Mouse (Mus musculus): ENCODE measurements around the gene Kdm1b.

DNA sequence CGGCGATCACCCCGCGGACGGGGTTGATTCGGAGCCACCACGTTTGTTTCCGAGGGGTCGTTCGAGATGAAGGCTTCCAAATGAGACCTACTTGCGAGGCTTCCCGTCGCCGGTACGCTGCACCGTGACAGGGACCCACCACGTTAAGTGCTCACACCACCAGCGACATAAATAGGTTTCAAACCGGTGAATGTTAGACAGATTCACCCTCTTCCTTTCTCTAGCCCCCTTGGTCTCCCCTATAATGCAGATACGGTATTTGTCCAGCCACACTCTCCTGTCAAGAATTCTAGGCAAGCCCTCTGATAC, 63.2 kb downstream of the Kdm1b start:
- no peak for TF ChIP-seq CTCF (IDR thresholded peaks at IDR 0.05; ENCODE audit: control insufficient read depth, insufficient read depth, insufficient read length)
- no peak for TF ChIP-seq MYOD1 (IDR thresholded peaks at IDR 0.05; ENCODE audit: control insufficient read depth, insufficient read length, low read depth)
- no peak for TF ChIP-seq MAX (IDR thresholded peaks at IDR 0.05)
- no peak for TF ChIP-seq USF1 (IDR thresholded peaks at IDR 0.05; ENCODE audit: low read depth)
- no peak for TF ChIP-seq MYOG (IDR thresholded peaks at IDR 0.05; ENCODE audit: control insufficient read depth, extremely low read depth, insufficient read length)
- TF ChIP-seq FOSL1 (IDR thresholded peaks at IDR 0.05; ENCODE audit: insufficient read depth, low read length, poor library complexity, severe bottlenecking): no peak
- TF ChIP-seq CEBPB (IDR thresholded peaks at IDR 0.05; ENCODE audit: low read depth): no peak
